Mouse (Mus musculus): ENCODE data around the gene Carmil3.

Carmil3 gene

DNA sequence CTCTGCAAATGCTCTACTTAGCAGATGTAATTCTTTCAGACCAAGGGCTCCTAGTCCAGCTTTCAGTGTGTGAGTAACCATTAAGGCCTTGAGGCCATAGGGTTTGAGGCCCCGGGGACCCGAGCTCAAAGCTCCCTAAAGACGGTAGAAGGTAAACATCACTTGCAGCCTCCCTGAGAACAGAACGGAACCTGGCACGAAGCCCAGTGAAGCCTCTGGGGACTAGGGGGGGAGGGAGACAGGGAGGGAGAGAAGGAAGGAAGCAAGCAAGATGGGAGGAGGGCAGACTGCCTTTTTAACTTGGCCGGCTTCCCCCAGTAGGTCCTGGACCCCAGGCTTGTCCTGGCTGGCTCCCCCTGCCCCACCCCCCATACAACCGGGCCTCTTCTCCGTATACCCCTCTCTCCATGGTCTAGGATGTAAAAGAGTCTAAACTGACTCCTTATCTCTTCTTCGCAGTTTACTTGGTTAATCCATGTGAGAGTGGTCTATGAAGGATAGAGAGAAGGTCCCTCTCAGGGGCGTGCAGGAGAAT is 50.4 kb downstream of the Carmil3 start:
- DNase-seq (ENCODE audit: low read depth in 1 of 2, low spot score in 2 of 2): peak in 1 of 2 experiments; percentile 6

DNA sequence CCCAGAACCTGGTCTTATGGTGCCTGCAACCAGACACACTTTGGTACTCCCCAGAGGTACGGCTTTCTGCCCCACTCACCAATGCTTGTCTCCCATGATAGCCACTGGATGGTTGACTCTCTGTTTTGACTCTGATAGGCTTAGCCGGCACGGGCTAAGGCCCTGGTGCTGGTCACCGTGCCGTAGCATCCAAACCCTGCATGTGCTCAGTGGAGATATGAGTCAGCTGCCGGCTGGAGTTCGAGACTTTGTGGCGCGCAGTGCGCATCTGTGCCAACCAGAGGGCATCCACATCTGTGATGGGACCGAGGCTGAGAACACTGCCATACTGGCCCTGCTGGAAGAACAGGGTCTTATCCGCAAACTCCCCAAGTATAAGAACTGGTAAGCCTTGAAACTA is 51.8 kb downstream of the Carmil3 start:
- no peak for DNase-seq (ENCODE audit: low read depth in 1 of 2, low spot score in 2 of 2)

DNA sequence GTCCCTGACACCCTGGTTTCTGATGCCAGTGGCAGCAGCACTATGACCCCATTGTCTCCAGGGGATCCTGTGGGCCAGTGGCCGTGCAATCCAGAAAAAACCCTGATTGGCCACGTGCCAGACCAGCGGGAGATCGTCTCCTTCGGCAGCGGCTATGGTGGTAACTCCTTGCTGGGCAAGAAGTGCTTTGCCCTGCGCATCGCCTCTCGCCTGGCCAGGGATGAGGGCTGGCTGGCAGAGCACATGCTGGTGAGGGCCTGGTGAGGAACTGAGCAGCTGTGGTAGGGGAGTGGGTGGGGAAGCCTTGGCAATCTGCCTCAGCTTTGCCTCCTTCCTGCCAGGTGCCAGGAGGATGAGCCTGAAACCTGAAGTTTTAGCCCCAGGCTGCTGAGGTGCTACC is 53.9 kb downstream of the Carmil3 start:
- DNase-seq (ENCODE audit: low read depth in 1 of 2, low spot score in 2 of 2): no peak

DNA sequence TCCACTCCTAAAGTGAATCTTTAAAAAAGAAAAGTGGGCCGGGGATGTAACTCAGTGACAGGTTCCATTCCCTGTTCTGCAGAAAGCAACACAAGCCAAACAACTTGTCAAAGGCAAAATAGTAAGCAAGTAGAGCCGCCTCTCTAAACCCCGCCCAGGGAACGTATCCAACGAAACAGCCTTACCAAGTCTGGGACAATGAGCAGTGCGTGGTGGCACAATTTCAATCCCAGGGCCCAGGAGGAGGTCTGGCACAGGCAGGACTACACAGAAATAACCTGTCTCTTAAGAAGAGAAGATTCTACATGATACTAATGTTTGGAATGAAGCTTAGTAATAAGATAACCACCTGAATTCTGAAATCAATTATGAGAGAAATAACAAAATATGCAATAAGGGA is 59.7 kb downstream of the Carmil3 start:
- no peak for DNase-seq (ENCODE audit: low read depth in 1 of 2, low spot score in 2 of 2)

DNA sequence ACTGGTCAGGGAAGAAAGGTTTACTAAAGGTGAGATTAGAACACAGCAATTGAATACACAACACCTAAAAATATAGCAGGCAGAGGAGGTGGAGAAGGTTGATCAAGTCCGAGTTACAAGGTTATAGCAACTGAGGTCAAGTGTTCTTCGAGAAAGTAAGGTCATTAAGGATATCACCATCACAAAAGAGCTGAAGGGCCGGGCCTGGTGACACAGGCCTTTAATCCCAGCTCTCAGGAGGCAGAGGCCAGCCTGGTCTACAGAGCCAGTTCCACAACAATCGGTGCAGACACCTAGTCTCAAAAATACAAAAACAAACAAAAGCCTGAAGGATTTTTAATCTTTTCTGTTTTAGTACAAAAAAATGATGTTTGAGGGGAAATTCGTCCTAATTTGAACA is 60.9 kb downstream of the Carmil3 start:
- no peak for DNase-seq (ENCODE audit: low read depth in 1 of 2, low spot score in 2 of 2)

DNA sequence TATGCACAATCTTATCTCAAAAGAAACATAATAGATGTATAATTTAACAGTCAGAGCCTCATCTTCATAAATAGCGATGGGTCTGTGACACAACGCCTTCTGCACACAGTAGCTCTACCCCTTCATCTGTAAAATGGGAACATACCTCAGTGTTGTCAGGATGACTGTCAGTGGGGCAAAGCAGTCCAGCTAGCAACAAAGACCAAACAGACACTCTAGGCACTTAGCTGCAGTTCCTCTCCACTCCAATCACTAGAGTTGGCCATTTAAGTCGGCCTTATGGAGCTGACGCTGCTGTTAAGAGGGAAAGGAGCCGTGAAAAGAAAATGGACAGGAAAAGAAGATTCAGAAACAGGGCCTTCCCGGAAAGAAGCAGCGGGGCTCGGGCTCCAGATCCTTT is 61.3 kb downstream of the Carmil3 start:
- DNase-seq (ENCODE audit: low read depth in 1 of 2, low spot score in 2 of 2): no peak

DNA sequence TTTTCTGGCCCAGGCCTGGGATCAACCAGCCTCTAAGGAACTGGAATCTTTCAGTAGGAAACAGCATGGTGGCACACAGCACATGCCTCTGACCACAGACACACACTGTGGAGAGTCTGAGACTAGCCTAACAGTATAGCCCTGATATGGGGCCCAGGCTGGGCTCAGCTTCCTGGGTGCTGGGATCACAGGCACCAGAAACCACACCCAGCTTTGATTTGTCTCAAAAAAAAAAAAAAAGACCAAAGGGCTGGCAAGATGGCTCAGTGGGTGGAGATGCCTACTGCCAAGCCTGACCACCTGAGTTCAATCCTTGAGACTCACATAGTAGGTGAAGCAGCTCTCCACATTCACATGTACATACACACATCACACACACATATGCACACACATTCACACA is 64.2 kb downstream of the Carmil3 start:
- DNase-seq (ENCODE audit: low read depth in 1 of 2, low spot score in 2 of 2): no peak

DNA sequence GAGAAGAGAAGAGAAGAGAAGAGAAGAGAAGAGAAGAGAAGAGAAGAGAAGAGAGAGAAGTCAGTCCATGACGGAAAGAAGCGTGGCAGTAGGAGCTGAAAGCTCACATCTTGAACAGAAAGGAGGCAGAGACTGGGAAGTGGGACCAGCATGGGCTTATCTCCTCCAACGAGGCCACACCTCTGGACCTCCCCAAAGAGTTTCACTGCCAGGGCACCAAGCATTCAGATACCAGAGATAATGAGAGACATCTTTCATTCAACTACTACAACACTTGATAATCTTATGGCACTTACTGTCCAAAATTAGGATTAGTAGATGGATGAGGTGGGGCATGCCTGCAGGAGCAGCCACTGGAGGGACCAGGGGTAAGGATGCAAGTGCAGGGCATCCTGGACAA is 65.3 kb downstream of the Carmil3 start:
- no peak for DNase-seq (ENCODE audit: low read depth in 1 of 2, low spot score in 2 of 2)

DNA sequence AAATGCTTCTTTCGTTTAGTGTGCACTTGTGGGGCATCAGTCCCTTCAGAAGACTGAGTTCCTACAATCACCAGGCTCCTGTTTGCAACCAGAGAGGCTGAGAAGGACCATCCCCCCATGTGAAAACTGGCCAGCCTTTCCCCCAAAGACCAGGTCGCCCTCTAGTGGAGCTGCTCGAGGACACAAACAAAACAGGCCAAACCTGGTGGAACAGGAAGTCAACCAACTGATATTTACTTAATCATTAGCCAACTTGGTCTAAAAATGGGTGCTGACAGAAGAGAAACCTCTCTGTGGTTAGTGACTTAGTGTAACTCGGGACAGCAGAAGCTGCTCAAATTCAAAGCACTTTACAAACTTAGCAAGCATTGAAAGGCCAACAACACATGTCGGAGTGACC is 66.6 kb downstream of the Carmil3 start:
- DNase-seq (ENCODE audit: low read depth in 1 of 2, low spot score in 2 of 2): peak; percentile 68 to 78

DNA sequence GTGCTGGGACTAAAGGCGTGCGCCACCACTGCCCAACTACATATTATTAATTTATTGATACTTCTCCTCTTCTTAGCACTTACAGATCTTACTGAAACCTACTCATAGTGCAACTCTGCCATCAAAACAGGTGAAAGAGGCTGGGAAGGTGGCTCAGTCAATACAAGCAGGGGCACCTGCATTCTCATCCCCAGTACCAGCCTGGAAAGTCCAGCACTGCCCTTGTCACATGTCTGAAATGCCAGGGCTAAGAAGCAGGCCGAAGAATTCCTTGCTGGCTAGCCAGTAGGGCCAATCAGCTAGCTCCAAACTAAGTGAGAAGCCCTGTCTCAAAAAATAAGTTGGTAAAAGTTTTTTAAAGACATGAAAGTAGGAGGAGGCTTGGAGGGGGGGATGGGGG is 67.1 kb downstream of the Carmil3 start:
- DNase-seq (ENCODE audit: low read depth in 1 of 2, low spot score in 2 of 2): no peak
